In the genomic region with DNA sequence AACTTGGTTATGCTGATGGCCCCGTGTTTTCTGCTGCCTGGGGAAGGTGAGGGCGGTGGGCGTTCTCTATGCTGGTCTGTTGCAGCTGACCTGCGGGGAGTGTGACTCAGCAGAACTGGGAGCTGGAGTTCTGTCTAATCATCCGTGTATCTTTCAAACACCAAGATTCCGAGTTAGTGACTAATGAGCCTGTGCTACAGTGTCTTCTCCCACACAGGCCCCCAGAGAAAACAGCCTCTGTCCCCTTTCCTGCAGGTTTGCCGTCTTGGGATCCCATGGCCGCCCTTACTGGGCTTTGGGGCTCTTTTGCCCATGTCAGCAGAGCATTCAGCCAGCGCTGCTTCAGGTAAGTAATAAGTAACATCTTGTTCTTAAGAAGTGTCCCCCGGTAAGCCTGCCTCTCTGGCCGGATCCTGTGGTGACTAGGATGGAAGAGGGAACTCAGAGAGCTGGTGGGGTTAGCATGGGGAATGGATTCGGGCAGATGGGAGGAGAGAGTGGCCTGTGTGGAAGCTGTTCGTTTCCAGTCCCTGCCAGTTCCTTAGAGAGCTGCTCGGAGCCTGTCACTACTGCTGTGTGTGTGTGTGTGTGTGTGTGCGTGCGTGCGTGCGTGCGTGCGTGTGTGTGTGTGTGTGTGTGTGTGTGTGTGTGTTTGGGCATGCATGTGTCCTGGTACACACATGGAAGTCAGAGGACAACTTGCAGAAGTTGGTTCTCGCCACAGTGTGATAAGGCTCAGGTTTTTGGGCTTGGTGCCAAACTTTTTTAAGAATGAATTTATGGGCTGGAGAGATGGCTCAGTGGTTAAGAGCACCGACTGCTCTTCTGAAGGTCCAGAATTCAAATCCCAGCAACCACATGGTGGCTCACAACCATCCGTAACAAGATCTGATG, we compare ENCODE assay signal across 11 mouse cellular contexts. TPM values are rescaled to one million over a fixed set of nuclear protein-coding genes. Genes with fewer than 3 reads are reported as not detected.
A peak's percentile ranks its signal among the peaks of the same experiment; 100 is the strongest.
DNase-seq lines count a peak whose midpoint lies in the region; ATAC-seq lines count a peak whose summit lies in the region.
"Had no signal": no experiment of that assay in that cellular context is flagged by ENCODE, and none has a peak within 500 bp of the region (broad histone marks: within the 10 kb centered on the region; RNA-seq: fewer than 3 reads in every experiment).

No protein-coding gene starts in this region.

- no peak overlapping the region for H3K4me2 ChIP-seq in heart, embryonic 13.5 days
- H3K4me2 ChIP-seq in liver, embryonic 15.5 days, result peak overlapping the region; percentile 48
- H3K4me2 ChIP-seq: neural tube, embryonic 15.5 days had no signal

- H3K4me1 ChIP-seq in heart, embryonic 13.5 days, result peaks cover 36% of the 10 kb centered on the region
- peaks cover 47% of the 10 kb centered on the region for H3K4me1 ChIP-seq in liver, embryonic 15.5 days (replicated peaks)

- no peak for DNase-seq in heart, postnatal 36 days
- DNase-seq in ES-CJ7 (ENCODE audit: low read depth, low spot score), result peak; percentile 47
- DNase-seq in retina, embryonic 14.5 days (ENCODE audit: low spot score), result no peak
- no peak for DNase-seq in embryo, embryonic 10 days (ENCODE audit: low spot score)
- no peak for DNase-seq in urinary bladder, postnatal 25 days (ENCODE audit: low spot score)
- DNase-seq: heart, adult 18-20 months had no signal

- WGBS in heart, embryonic 13.5 days, result 60% methylated on average over 23 of the region's 23 CpGs
- WGBS in liver, embryonic 15.5 days (ENCODE audit: insufficient replicate concordance), result 30% methylated on average over 23 of the region's 23 CpGs

- no peak overlapping the region for H3K27ac ChIP-seq in heart, embryonic 13.5 days (replicated peaks)
- peak overlapping the region; percentile 53 for H3K27ac ChIP-seq in liver, embryonic 15.5 days (replicated peaks)
- H3K27ac ChIP-seq: limb, embryonic 10.5 days; neural tube, embryonic 15.5 days had no signal

- H3K9ac ChIP-seq in heart, embryonic 13.5 days, result peak overlapping the region; percentile 41
- no peak overlapping the region; the same call in 1 of the 2 replicates for H3K9ac ChIP-seq in liver, embryonic 15.5 days
- H3K9ac ChIP-seq: neural tube, embryonic 15.5 days had no signal

- H3K27me3 ChIP-seq in heart, embryonic 13.5 days (replicated peaks), result no peaks in the 10 kb centered on the region
- H3K27me3 ChIP-seq in liver, embryonic 15.5 days, result no peaks in the 10 kb centered on the region
- H3K27me3 ChIP-seq: neural tube, embryonic 15.5 days had no signal

- ATAC-seq in heart, embryonic 13.5 days (ENCODE audit: extremely low read depth, insufficient number of reproducible peaks, low FRiP score, low TSS enrichment), result no peak
- ATAC-seq in granulocyte monocyte progenitor cell, adult 5-6 weeks (replicated peaks; ENCODE audit: poor library complexity, severe bottlenecking), result peak; percentile 74
- ATAC-seq in liver, embryonic 15.5 days (ENCODE audit: insufficient read depth), result peak; percentile 41; the same call in 1 of the 2 replicates

- H3K9me3 ChIP-seq in heart, embryonic 13.5 days, result no peaks in the 10 kb centered on the region
- no peaks in the 10 kb centered on the region for H3K9me3 ChIP-seq in liver, embryonic 15.5 days (replicated peaks)
- H3K9me3 ChIP-seq: limb, embryonic 10.5 days; neural tube, embryonic 15.5 days had no signal

- H3K4me3 ChIP-seq in heart, embryonic 13.5 days, result no peak overlapping the region
- H3K4me3 ChIP-seq in liver, embryonic 15.5 days (replicated peaks), result no peak overlapping the region; the same call in 1 of the 2 replicates
- H3K4me3 ChIP-seq: limb, embryonic 10.5 days; neural tube, embryonic 15.5 days had no signal

- H3K36me3 ChIP-seq in heart, embryonic 13.5 days, result peaks cover 22% of the 10 kb centered on the region
- H3K36me3 ChIP-seq in liver, embryonic 15.5 days (replicated peaks), result peaks cover 20% of the 10 kb centered on the region

- intact Hi-C loops in heart, postnatal 36 days (cut with DNase I), result no loop called here

RNA-seq across cellular contexts. Expression of gene Tmem63b, which starts 8.8 kb away (rescaled TPM):
- polyA plus RNA-seq in heart, embryonic 13.5 days (2015; fragmentation: Nextera tagmentation; extraction: Ambion mirVana), result 35.5 and 39.3 TPM in 2 replicates
- 10 to 100 TPM; 84.6 to 88.1 TPM for total RNA-seq in heart, postnatal 36 days (2021)
- total RNA-seq in granulocyte monocyte progenitor cell, adult 5-6 weeks (2014; fragmentation: Nextera tagmentation), result 4.0 and 7.5 TPM in 2 replicates
- total RNA-seq in granulocyte monocyte progenitor cell, adult 5-6 weeks (2017), result 3.4 and 5.6 TPM in 2 replicates
- 8.6 and 9.6 TPM in 2 replicates for polyA plus RNA-seq in liver, embryonic 15.5 days (2015; fragmentation: Nextera tagmentation; extraction: Ambion mirVana)

RNA-seq across cellular contexts. Expression of gene Mrpl14, which starts 9.4 kb away (rescaled TPM):
- 126 and 147 TPM in 2 replicates for polyA plus RNA-seq in heart, embryonic 13.5 days (2015; fragmentation: Nextera tagmentation; extraction: Ambion mirVana)
- total RNA-seq in heart, postnatal 36 days (2021), result 100 to 1,000 TPM; 140 to 155 TPM
- 81.2 and 91.4 TPM in 2 replicates for total RNA-seq in granulocyte monocyte progenitor cell, adult 5-6 weeks (2014; fragmentation: Nextera tagmentation)
- 10.6 and 36.8 TPM in 2 replicates for total RNA-seq in granulocyte monocyte progenitor cell, adult 5-6 weeks (2017)
- polyA plus RNA-seq in liver, embryonic 15.5 days (2015; fragmentation: Nextera tagmentation; extraction: Ambion mirVana), result 111 and 115 TPM in 2 replicates

RNA-seq across cellular contexts. Expression of gene Capn11, which starts 36.3 kb away (rescaled TPM):
- polyA plus RNA-seq in heart, embryonic 13.5 days (2015; fragmentation: Nextera tagmentation; extraction: Ambion mirVana), result 0.18 and 0.33 TPM in 2 replicates
- total RNA-seq in heart, postnatal 36 days (2021), result not detected
- total RNA-seq in granulocyte monocyte progenitor cell, adult 5-6 weeks (2014; fragmentation: Nextera tagmentation), result 0.26 TPM in 1 of 2 replicates, not detected in the other
- total RNA-seq in granulocyte monocyte progenitor cell, adult 5-6 weeks (2017), result 0.69 TPM in 1 of 2 replicates, not detected in the other
- 0.21 and 0.25 TPM in 2 replicates for polyA plus RNA-seq in liver, embryonic 15.5 days (2015; fragmentation: Nextera tagmentation; extraction: Ambion mirVana)

RNA-seq across cellular contexts. Expression of gene 1600014C23Rik, which starts 38.2 kb away (rescaled TPM):
- polyA plus RNA-seq in heart, embryonic 13.5 days (2015; fragmentation: Nextera tagmentation; extraction: Ambion mirVana), result 0.64 and 0.84 TPM in 2 replicates
- not detected for total RNA-seq in heart, postnatal 36 days (2021)
- not detected in 2 replicates for total RNA-seq in granulocyte monocyte progenitor cell, adult 5-6 weeks (2014; fragmentation: Nextera tagmentation)
- total RNA-seq in granulocyte monocyte progenitor cell, adult 5-6 weeks (2017), result not detected in 2 replicates
- 0.25 TPM in 1 of 2 replicates, not detected in the other for polyA plus RNA-seq in liver, embryonic 15.5 days (2015; fragmentation: Nextera tagmentation; extraction: Ambion mirVana)
- polyA plus RNA-seq: limb, embryonic 10.5 days; neural tube, embryonic 15.5 days had no signal

Comparison
In these comparisons a context has a peak if more than half of its experiments do, and no peak if none do; other contexts are left out.
1. RNA of gene Tmem63b, which starts 8.8 kb away (total RNA-seq): 84.6 to 88.1 TPM in heart, postnatal 36 days; 3.4 to 7.5 TPM in granulocyte monocyte progenitor cell, adult 5-6 weeks; every median in the first group is over 10 times any median in the second.